Mouse (Mus musculus): ENCODE data around the gene Krt82.
A peak's percentile ranks its signal among the peaks of the same experiment; 100 is the strongest.

Gene Krt82

DNA sequence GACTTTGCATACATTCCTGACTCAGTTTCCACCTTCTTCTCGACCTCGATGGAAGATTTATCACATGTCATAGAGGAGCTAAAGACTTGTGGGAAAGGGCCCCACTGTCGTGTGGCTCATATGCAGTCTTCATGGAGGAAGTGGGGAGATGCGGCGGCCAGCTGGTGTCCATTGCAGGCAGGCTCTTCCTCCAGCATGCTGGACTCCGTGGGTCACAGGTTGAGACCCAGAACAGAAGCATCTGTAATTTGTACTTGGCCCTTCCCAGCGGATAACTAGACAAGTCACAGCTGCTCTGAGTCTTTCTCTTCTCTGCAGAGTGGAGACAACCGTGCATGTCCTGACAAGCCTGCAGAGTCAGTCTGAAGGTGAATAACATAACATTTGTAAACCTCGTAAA is 42.2 kb downstream of the Krt82 start:
- DNase-seq = peak; percentile 4 to 46

DNA sequence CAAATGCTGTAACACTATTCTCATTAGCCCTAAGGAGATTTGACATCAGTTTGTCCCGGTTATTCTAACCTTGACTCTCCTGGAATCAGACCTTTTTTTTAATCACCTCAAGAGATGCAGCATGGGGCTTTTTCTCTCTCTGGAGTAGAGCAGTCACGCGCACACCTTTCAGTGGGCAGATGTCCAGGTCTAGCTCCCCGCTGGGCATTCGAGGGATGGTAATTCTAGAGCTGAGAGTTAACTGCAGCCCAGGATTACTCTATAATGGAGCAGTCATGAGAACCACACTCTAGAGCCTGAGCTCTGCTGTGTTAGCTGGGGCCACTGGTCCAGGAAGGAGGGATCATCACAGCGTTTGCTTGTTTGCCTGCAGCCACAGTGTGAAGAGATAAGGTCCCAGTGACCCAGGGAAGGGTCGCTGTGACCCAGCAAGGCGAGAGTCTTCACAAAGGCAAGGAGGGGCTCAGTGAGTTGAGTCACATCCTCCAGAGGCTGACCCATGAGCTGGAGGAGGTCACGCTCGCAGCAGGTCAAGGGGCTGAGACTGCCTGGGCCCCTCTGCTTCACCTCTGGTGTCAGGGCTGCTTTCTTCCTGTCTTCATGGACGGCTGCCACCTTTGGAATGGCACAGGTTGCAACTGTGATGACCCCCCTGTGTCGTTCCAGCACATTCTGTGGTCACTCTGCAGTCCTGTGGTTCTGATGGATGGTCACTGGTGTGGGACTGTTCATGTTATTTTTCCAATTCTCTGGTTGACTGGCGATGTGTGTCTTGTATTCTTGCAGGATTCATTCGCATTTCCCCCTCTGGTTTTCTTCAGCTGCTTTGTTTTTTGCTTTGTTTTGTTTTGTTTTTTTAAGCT is 43.3 kb downstream of the Krt82 start:
- DNase-seq = peak; percentile 27 to 55

DNA sequence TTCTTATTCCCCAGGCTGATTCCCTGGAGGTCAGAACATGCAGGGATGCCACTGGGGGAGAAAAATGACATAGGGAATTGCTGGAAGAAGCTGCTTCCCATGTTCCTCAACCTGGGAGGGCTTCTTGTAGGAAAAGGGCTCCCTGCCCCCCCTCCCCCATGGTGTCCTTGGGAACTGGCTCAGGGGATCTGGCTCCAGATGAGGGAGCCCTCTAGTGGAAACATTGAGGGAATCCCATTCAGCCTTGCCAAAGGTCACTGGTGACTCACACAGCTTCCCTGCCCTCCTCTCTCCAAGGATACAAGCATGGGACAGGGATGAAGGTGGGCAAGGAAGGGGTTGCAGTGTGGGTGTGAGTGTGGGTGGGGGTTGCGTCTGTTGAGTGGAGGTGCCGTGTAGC is 53.3 kb downstream of the Krt82 start:
- peak; percentile 36 to 54 for DNase-seq

DNA sequence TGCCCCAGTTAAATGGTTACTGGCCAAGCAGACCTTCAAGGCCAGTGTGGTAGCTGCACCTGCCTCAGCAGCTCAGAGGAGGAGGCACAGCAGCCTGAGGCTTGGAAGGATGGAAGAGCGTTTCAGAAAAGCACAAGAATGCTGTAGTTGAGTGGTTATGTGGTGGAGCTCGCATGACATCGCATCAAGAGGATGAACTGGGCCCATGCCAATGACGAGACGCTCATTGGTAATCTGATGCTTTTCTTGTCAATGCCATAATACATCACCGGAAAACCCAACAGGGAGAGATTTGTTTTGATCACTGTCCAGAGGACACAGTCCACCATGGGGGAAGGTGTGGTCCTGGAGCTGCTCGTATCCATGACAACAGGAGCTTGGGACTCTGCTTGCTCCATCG is 55.2 kb downstream of the Krt82 start:
- DNase-seq = no peak

DNA sequence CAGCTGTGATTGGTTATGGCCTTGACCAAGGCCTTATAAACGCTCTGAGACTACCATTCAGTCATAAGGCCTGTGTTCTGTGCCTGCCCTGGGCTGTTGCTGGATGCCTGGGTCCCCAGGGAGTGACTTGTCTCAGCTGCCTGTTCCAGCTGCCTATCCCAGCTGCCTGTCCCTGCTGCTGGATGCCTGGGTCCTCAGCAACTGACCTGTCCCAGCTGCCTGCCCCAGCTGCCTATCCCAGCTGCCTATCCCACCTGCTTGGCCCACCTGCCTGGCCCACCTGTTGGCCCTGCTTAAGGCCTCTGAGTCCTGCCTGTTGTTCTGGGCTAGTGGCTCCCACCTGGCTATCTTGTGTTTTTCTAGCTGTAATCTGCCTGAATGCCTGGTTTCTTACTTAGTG is 56.3 kb downstream of the Krt82 start:
- no peak for DNase-seq

DNA sequence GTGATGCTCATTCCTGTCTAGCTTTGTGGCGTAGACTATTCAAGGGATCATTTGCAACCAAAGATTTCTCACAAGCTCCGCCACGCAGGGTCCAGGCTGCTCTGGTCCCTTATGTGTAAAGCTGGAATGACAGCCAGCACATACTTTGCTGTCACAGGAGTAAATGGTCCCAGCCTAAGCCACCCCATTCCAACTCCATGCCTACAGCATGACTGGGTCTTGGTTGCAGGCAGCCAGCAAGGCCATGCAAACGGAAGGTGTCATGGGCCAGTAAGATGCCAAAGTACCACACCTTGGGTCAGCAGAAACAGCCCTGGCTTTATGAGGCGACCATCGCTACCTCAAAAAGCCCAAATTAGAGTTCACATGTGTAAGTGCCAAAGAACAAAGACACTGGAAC is 56.8 kb downstream of the Krt82 start:
- DNase-seq = no peak

DNA sequence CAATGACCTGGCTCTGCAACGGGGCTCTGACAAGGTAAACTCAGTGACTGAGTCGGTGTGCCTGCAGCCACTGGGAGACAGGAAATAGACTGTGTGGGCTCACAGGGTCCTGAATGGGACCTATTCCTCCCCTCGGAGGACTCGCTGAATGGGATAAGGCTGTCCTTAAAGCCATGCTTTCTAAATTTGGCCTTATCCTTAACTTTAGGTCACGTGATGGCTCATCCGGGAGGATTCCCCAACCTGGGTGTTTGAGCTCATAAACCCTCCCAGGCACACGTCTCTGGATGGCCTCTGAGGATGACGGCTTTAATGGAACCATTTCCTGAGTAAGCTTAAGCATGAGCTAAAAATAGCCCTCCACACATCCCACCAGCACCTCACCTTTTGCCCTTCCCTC is 57.7 kb downstream of the Krt82 start:
- DNase-seq = no peak

DNA sequence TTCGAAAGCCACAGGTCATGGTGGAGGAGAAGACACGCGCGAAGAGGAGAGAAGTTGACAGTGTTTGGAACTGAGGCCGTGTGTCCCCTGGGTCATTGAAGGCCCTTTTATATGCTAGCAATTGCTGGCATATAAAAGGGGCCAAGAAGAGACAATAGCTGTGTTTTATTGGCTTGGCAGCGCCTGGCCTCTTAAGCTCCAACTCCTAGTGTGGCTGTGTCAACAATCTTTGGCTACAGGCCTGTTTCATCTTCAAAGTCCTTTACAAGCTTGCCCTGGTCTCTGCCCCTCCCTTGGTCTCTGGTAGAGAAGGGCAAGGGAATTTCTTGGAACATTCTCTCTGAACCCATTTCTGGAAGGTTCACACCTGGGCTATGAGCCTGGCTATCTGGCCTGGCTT is 59.0 kb downstream of the Krt82 start, which contains the start of gene Krt83:
TSS of gene Krt83 (minus strand) at position 82 of the 400 bp plus-strand sequence.
- no peak for DNase-seq

Data from kidney, postnatal 25 days (tissue).